Mouse (Mus musculus) NIH3T3 (cell line): ENCODE measurements around the gene Strap.

ENCODE experiments used
- DNase-seq: peaks from one replicate; pipeline ENCODE4 v3.0.0-alpha.2; 2012; ENCODE audit warnings: low read depth

Strap gene

GRCm38 (mm10) chr6:137776981-137777380 lies 42.1 kb downstream of the Strap start:
- DNase-seq, result no peak

- DNase-seq, result peak; percentile 52
Observed at GRCm38 (mm10) chr6:137783899-137784637, 49.2 kb downstream of the Strap start.

- DNase-seq, result no peak
Observed at GRCm38 (mm10) chr6:137788976-137789590, 54.2 kb downstream of the Strap start.

- DNase-seq, result no peak
Observed at GRCm38 (mm10) chr6:137789658-137790057, 54.8 kb downstream of the Strap start.

GRCm38 (mm10) chr6:137795494-137795893 lies 60.6 kb downstream of the Strap start:
- no peak for DNase-seq

- peak; percentile 38 for DNase-seq
Observed at GRCm38 (mm10) chr6:137796596-137797567, 62.0 kb downstream of the Strap start.

GRCm38 (mm10) chr6:137799253-137799652 lies 64.4 kb downstream of the Strap start:
- no peak for DNase-seq
